Mouse (Mus musculus) G1E (cell line): Measurements from ENCODE around the gene Gm5039. TPM values are rescaled to one million over a fixed set of nuclear protein-coding genes. Genes with fewer than 3 reads are reported as not detected.
A peak's percentile ranks its signal among the peaks of the same experiment; 100 is the strongest.
"Not testable (repeated sequence)": the region's sequence is repeated elsewhere in the genome, so short reads cannot be mapped to it uniquely, and the experiment has no call there.

Source experiments
- ATAC-seq: 2 replicates; pipeline ENCODE4 v1.8.0; 2016; ENCODE audit warnings: mild to moderate bottlenecking; ENCODE audit not compliant: insufficient number of reproducible peaks, poor library complexity, low FRiP score, severe bottlenecking; ENCODE audit errors: extremely low read depth
- DNase-seq: peaks from one replicate; pipeline ENCODE4 v3.0.0; 2012; ENCODE audit warnings: low spot score
- H3K27me3 ChIP-seq: 2 replicates; pipeline ENCODE4 v1.6.1; 2012; ENCODE audit warnings: mild to moderate bottlenecking, low read length, inconsistent platforms; ENCODE audit not compliant: insufficient read depth
- H3K36me3 ChIP-seq: replicated peaks from 2 replicates; pipeline ENCODE3; 2012; ENCODE audit warnings: mild to moderate bottlenecking, inconsistent platforms
- H3K4me1 ChIP-seq: 2 replicates; pipeline ENCODE4 v1.6.1; 2012; ENCODE audit warnings: low read depth, low read length, inconsistent platforms, mixed read lengths; ENCODE audit not compliant: insufficient read depth
- H3K4me3 ChIP-seq: 2 replicates; pipeline ENCODE4 v1.5.1; 2012; ENCODE audit warnings: low read depth, mild to moderate bottlenecking, inconsistent platforms, low read length, moderate library complexity, mixed read lengths
- H3K9me3 ChIP-seq: replicated peaks from 2 replicates; pipeline ENCODE4 v1.6.1; 2012; ENCODE audit warnings: inconsistent platforms
- CTCF ChIP-seq: IDR thresholded peaks from 2 replicates; pipeline ENCODE4 v1.5.1; 2012; ENCODE audit warnings: low read depth, low read length, inconsistent platforms, mixed read lengths
- GATA1 ChIP-seq: IDR thresholded peaks from 2 replicates; pipeline ENCODE4 v1.6.1; 2012; ENCODE audit warnings: borderline replicate concordance, low read length, inconsistent platforms, mixed read lengths
- GATA2 ChIP-seq: IDR thresholded peaks from 2 replicates; pipeline ENCODE4 v1.6.1; 2012; ENCODE audit warnings: low read depth, low read length, inconsistent platforms, borderline replicate concordance
- POLR2AphosphoS5 ChIP-seq: IDR thresholded peaks from 2 replicates; pipeline ENCODE4 v1.6.1; 2012; ENCODE audit warnings: low read depth, low read length, inconsistent platforms; ENCODE audit not compliant: insufficient replicate concordance
- TAL1 ChIP-seq: conservative IDR thresholded peaks from 2 replicates; pipeline ENCODE4 v1.6.1; 2012; ENCODE audit warnings: low read depth, low read length, inconsistent platforms, mixed read lengths
- polyA plus RNA-seq: library from polyadenylated mRNA; stranded (reverse); fragments of >175 nt; gene quantifications from 2 replicates; pipeline ENCODE4 v1.2.3, GENCODE M21; 2012
- total RNA-seq, 2 experiments: library from RNA; stranded (forward) in 1 of 2; stranded (reverse) in 1 of 2; fragments of 200-1000 nt in 1 of 2; fragments of >200 nt in 1 of 2; fragmentation: Nextera tagmentation in 1 of 2; gene quantifications; 2 replicates each; pipeline ENCODE4 v1.2.3; 2014 to 2017

Gene Gm5039
- total and polyA plus RNA-seq, 3 experiments: 0.16 to 1.4 TPM; not detected in 1

DNA sequence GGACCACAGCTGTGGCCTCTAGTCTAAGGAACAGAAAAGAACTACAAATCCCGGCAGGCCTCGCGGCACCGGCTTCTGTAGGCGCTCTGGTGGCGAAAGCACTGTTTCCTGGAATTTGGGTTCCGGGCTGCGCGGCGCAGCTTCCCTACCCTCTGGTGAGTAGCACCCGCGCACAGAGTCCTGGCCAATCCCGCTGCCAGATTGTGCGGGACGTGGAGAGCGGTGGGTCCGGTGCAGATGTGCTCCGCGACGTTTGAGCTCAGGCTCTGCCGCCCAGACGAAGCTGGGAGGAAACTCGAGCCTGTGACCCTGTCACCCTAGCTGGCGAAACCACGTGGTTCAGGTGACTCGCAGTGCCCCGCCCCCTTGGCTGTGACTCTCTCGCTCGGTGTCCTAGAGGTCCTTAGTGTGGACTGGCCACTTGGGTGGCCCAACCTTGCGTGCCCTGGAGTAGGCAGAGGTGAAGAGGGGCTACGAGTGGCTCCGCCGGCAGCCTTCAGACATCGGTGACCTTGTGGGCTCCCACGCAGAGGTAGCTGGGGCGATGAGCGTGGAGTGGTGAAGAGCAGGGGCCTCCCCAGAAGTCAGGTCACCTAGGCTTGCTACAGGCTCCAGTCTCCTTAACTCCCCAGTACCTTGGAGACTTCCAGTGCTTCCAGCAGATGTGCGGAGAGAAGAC, 36.8 kb upstream of the Gm5039 start, which contains the start of gene Adck1:
Gene Adck1 (plus strand): TSS at position 114 of the 679 bp plus-strand sequence.
- H3K4me1 ChIP-seq: peaks cover 30% of the 10 kb centered on the region
- DNase-seq (peak; percentile 94), ATAC-seq (peak; percentile 95)
- TF ChIP-seq POLR2AphosphoS5: no peak
- TF ChIP-seq GATA1: no peak
- TF ChIP-seq TAL1: no peak
- no peak for TF ChIP-seq GATA2
- no peak for TF ChIP-seq CTCF
- no peaks in the 10 kb centered on the region for H3K9me3 ChIP-seq
- peaks cover 12% of the 10 kb centered on the region for H3K36me3 ChIP-seq
- no peaks in the 10 kb centered on the region for H3K27me3 ChIP-seq
- H3K4me3 ChIP-seq: peak within 1 kb of the TSS; percentile 81

DNA sequence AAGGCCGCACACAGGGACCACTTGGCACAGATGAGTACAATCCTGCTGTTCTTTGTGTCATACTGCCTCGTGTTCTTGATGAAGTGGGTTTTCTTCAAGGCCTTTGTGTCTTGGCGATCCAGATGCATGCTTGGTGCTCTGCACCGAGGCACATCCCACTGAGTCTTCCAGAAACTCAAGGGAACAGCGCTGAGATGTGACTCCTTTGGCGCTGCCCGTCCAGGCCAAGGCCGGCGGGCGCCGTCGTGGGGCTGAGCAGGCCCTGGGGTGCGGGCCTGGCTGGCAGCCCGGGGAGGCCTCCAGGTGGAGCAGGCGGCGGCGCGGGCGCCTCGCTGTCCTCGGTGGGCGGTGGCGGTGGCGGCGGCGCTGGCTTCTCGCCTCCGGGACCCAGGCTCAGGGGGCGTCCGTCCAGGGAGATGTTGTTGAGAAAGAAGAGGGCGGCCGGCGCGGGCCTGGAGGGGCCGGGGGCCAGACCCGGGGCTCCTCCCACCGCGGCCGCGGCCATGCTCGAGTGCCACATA, 30.4 kb upstream of the Gm5039 start:
- no peaks in the 10 kb centered on the region for H3K27me3 ChIP-seq
- DNase-seq (no peak), ATAC-seq (no peak)
- no peak overlapping the region for H3K4me3 ChIP-seq
- H3K4me1 ChIP-seq: peaks cover 4% of the 10 kb centered on the region; the same call in 1 of the 2 replicates
- TF ChIP-seq GATA1 (no peak), CTCF (no peak), POLR2AphosphoS5 (no peak), GATA2 (no peak), TAL1 (no peak)
- no peaks in the 10 kb centered on the region for H3K36me3 ChIP-seq
- peaks cover 12% of the 10 kb centered on the region for H3K9me3 ChIP-seq

DNA sequence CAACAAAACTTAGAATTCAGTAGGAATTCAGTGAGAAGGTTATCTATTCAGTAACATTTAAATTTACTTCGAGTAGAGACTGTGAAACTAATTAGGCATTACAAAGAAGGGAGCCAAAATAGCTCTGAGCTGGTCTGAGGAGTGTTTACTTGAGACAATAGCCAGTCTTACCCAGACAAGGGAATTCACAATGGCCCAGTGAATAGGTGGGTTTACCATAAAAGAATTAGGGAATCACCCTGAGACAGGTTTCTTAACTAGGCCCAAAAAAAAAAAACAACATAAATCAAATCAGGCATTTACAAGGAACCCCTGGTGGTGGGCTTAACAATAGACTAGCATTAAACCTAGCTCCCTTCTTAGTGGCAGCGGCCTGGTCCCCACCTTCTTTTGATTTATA, 17.5 kb upstream of the Gm5039 start:
- Histone ChIP-seq H3K4me1 (peaks cover 11% of the 10 kb centered on the region), H3K9me3 (peaks cover 18% of the 10 kb centered on the region)
- not testable (repeated sequence) for H3K27me3 ChIP-seq, DNase-seq, ATAC-seq, H3K36me3 ChIP-seq, H3K4me3 ChIP-seq

DNA sequence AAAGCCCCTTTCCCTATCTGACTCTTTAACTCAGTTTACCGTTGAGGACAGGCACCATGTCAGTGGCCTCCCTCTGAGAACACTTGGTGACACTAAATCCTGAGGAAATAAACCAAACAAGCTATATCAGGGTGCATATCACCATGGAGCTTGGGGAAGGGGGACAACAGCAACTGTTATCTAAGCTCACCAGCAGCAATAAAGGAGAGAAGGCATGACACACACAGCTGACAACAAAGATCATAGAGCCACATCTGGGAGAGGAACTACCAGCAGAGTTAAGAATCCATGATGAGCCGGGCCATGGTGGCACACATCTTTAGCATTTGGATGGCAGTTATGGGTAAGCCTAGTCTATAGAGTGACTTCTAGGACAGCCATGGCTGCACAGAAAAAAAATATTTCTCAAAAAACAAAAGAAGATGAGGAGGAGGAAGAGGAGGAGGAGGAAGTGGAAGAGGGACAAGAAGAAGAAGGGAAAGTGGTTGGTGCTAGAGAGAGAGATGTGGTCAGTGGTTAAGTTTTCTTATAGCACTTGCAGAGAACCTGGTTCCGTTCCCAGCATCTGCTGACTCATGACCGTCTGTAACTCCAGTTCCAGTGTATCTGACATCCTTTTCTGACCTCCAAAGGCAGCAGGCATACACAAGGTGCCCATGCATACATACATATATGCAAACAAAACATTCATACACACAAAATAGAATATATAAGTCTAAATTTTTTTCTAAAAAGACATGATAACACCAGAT, 13.0 kb upstream of the Gm5039 start:
- H3K36me3 ChIP-seq, H3K27me3 ChIP-seq, H3K4me3 ChIP-seq: not testable (repeated sequence)
- Histone ChIP-seq H3K9me3 (peaks cover 10% of the 10 kb centered on the region), H3K4me1 (peaks cover 26% of the 10 kb centered on the region)
- DNase-seq (peak; percentile 11), ATAC-seq (peak; percentile 71)
- TF ChIP-seq TAL1: peak; percentile 78

DNA sequence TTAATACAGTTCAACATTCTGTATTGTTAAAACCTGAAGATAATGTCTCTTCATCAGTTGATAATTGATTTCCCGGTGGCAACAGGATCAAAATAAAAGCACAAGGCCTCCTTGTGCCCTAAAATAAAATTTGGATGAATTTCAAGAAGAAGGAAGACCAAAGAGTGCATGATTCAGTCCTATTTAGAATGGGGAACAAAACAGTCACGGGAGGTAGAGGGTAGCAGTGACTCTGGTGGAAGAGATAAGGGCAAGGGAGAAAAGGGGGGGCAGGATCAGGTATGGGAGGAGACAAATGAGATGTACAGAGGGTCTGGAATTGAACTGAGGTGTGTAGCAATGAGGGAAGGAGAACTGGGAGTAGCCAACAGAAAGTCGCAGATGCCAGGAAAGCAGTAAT, 9.3 kb downstream of the Gm5039 start:
- DNase-seq: no peak

DNA sequence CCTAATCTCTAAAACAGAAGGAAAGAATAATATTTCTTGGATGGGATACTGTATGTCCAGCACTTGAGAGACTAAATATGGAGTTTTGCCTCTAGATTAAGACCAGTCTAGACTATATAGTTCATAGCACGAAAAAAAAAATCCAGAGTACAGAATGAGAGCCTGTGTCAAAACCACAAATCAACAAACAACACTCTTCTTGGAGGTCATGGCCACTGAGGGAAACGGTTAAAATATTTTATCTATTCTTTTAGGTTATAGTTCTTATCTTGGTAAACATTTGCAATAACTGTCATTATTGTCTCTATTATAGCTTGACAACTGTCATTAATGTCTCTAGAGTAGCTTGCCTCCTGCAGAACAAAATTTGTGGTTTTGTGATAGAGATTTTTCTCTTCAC, 26.7 kb downstream of the Gm5039 start:
- not testable (repeated sequence) for H3K4me3 ChIP-seq, H3K9me3 ChIP-seq, DNase-seq, H3K27me3 ChIP-seq, H3K36me3 ChIP-seq
- peak; percentile 93 for ATAC-seq
- 0 out of 2 replicates have a peak, but pooled peaks have one; percentile 12 for TF ChIP-seq TAL1
- peaks cover 26% of the 10 kb centered on the region for H3K4me1 ChIP-seq

More for the DNA sequence above, 9.3 kb downstream of the Gm5039 start:
- Histone ChIP-seq H3K4me1 (peaks cover 7% of the 10 kb centered on the region), H3K4me3 (no peak overlapping the region), H3K9me3 (peaks cover 31% of the 10 kb centered on the region), H3K36me3 (no peaks in the 10 kb centered on the region), H3K27me3 (no peaks in the 10 kb centered on the region)
- ATAC-seq: no peak
- TF ChIP-seq GATA1: no peak
- no peak for TF ChIP-seq POLR2AphosphoS5
- TF ChIP-seq CTCF: no peak
- TF ChIP-seq TAL1: 0 out of 2 replicates have a peak, but pooled peaks have one; percentile 9

DNA sequence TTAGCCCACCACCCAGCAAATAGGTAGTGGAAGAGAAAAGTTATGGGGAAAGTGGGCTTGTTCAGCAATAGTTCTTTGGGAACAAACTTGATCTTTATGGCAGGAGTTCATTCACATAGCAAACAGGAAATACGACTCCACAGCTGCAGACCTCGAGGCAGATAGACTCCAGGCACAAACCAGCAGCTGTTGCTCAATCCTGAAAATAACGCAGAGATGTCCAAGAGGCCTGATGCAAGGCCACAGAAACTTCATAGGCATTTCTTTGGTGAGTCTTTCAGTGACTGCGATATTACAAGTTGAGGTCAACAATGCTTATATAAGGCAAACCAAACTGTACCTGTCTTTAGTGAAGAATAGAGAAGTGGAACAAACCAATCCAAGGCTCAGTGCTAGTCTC, 30.7 kb downstream of the Gm5039 start:
- peaks cover 26% of the 10 kb centered on the region for H3K4me1 ChIP-seq
- not testable (repeated sequence) for H3K27me3 ChIP-seq, H3K4me3 ChIP-seq, H3K9me3 ChIP-seq, DNase-seq, ATAC-seq, H3K36me3 ChIP-seq

DNA sequence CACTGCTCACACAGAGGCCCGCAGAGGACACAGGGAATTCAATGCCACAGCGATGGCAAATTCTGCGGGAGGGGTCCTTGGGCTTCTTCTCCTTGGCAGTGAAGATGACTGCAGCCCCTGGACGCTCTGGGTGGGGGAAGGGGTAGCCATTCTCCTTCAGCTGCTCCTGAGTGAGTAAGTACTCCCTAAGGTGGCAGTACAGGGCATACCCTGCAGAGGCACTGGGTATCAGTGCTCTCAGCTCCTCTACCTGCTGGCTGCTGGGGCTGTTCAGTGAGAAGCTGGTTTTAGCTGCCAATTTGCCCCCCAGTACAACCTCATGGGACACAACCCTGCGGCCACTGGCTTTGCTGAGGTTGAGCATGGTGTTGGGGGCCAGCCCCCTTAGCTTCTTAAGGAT, 38.6 kb downstream of the Gm5039 start:
- not testable (repeated sequence) for H3K36me3 ChIP-seq, H3K4me3 ChIP-seq, H3K9me3 ChIP-seq, DNase-seq, H3K27me3 ChIP-seq
- H3K4me1 ChIP-seq: peaks cover 14% of the 10 kb centered on the region
- 0 out of 2 replicates have a peak, but pooled peaks have one; percentile 12 for ATAC-seq

DNA sequence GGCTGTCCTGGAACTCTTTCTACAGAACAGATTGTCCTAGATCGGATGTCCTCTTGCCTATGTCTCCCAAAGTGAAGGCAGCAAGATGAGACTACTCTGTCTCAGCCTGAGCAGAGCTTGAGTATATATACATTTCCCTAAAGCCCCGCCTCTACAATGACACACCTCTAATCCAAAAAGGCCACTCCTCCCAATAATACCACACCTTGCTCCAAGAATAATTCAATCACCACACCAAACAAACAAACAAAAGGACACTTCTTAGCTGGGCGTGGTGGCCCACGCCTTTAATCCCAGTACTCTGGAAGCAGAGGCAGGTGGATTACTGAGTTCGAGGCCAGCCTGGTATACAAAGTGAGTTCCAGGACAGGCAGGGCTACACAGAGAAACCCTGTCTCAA, 49.4 kb downstream of the Gm5039 start, which contains the start of gene Gm5662:
Gene Gm5662 (minus strand): TSS at position 101 of the 400 bp plus-strand sequence.
- H3K27me3 ChIP-seq, DNase-seq, H3K4me3 ChIP-seq, H3K9me3 ChIP-seq, H3K36me3 ChIP-seq, ATAC-seq: not testable (repeated sequence)
- peaks cover 13% of the 10 kb centered on the region; the same call in 1 of the 2 replicates for H3K4me1 ChIP-seq
